Mouse (Mus musculus) hematopoietic stem cell, adult 5-6 weeks (primary cell): ENCODE measurements around the gene Hexim2. TPM values are rescaled to one million over a fixed set of nuclear protein-coding genes. Genes with fewer than 3 reads are reported as not detected.

Source experiments
- ATAC-seq, 2 experiments: fragments of 125-278 bp in 1 of 2; replicated peaks in 1 of 2; 2 replicates each; pipeline ENCODE4 v1.8.0; 2016 to 2017; ENCODE audit warnings: inconsistent platforms in 2 of 2, mild to moderate bottlenecking in 2 of 2, moderate number of reproducible peaks in 2 of 2, low read depth in 1 of 2, moderate TSS enrichment in 1 of 2; ENCODE audit not compliant: low FRiP score in 2 of 2, poor library complexity in 2 of 2, severe bottlenecking in 2 of 2, insufficient read depth in 1 of 2, low TSS enrichment in 1 of 2
- total RNA-seq: library from RNA; stranded (forward); fragments of 172-1452, 232-1000 nt; gene quantifications from 2 replicates; pipeline ENCODE4 v1.2.3, GENCODE M21; 2017

The Hexim2 gene
- total RNA-seq, 1 experiment from 2014 or later: 2.4 TPM

DNA sequence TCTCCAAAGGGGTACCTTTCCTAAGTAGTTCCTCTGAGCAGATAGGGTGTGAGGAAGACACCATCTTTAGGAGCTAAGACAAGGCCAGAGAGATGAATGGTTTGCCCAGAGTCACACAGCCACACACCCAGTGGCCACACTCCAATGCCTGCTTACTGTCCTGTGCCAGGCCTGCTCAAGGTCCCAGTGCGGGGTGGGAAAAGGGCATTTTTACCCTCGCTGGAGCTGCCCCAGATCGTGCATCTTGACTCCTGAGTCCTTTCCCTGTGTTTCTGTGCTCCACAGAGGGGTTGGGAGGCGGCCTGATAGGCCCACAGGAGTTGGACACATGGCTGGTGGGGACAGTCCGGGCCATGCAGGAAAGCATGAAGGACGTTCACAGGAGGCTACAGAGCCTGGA, 26.4 kb upstream of the Hexim2 start:
- ATAC-seq: no peak

DNA sequence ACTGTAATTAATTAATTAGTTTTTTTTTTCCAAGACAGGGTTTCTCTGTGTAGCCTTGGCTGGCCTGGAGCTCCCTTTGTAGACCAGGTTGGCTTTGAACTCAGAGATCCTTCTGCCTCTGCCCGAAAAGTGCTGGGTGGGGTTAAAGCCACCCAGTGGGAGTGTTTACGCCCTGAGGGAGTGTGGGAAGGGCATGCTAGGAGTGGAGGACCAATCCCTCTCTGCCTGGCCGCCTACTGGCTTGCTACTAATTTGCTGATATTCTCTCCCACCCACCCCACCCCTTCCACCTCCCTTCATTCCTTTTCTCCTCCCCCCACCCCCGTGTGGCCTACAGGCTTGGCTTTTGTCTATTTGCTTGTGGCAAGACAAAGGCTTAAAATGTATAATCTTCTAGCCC, 25.8 kb upstream of the Hexim2 start:
- no peak for ATAC-seq

DNA sequence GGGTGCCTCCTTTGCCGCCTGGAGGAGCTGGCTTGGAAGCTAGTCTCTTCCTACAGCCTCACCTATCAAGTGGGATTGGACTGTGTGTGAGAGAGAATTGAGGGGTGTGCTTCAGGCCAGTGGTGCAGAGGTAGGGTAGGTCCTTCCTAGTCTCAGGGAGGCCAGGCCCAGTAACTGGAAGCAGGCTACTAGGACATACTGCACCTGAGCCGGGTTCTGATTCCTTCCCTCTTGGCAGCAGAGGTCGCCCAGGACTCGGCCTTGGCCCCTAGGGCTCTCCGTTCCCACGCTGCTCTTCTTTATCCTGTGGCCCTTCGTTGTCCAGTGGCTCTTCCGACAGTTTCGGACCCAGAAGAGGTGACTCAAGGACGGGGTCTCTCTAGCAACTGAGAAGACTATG, 20.9 kb upstream of the Hexim2 start:
- no peak for ATAC-seq

DNA sequence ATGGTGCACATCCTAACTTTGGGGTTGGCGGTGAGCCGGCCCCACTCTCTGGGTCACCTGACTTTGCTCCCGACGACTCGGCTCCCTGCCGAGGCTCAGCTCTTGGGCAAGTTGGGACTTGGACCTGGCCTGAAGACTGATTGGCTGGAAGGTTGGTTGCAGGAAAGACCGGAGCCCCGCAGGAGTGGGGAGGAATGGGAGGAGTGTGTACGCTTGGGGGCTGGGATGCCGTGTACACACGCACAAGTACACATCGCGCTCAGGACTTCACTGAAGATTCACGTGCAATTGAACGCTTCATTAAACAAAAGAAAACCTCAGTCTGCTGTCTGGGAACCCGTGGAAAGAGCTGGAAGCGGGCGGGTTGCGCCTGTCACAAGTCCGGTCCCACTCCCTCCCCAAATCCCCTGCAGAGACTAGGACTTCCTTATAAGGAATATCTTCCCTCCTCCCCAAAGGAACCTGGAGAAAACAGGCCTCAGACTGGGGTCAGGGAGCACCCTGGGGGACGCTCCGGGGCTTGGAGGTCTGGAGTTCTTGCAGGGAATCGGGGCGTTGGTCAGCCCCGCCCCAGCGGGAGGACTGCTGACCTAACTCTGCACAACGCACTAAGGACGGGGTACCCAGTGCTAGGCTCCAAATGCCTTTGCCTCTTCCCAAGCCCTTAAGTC, 20.2 kb upstream of the Hexim2 start:
- ATAC-seq: no peak

DNA sequence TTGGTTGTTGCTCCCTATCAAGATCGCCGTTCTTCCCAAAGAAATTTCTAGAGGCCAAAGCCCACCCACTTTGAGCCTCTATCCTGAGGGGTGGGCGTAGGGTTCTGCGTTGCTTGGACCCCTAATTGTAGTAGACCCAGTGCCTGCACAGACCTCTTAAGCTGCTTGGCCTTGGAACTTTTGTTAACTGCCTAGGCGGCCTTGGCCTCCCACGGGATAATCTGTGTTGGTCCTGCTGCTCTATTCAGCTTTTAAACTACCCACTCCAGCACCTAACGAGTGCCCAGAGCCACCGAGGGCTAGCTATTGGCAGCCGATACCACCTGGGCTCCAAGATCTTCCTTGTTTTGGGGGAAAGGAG, 19.7 kb upstream of the Hexim2 start:
- no peak for ATAC-seq

DNA sequence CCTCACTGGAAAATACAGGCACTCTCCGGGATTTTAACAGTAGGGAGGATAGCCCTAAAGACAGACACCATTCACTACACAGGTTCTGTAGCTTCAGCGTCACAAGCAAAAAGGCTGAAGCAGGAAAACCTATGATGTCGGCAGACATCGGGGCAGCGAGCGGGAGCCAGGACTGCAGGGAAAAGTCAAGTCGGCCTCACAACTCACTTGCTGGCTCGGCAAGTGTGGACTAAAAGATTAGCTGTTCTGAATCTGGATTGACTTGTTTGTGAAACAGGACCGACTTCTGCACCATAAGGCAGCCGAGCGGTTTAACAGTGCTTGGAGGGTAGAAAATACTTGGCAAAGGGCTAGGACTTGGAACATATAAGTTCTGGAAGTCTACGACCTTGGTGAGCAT, 19.2 kb upstream of the Hexim2 start:
- ATAC-seq: no peak

DNA sequence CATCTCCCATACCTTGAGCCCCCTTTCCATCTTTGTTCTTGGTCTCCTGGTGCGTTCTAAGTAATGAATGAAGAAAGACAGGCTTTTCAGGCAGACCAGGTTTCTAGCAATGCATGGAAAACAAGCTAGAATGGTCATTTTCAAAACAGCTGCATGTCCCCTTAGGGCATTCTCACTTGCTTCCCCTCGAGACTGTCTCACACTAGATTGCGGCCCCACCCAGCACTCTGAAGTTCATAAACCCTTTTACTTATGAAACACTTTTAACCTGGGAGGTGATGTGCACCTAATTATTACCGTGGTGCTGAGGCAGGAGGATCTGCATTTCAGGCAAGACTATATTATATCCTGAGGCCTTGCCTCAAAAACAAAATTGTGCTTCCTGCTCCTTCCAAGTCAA, 18.5 kb upstream of the Hexim2 start:
- ATAC-seq: no peak

DNA sequence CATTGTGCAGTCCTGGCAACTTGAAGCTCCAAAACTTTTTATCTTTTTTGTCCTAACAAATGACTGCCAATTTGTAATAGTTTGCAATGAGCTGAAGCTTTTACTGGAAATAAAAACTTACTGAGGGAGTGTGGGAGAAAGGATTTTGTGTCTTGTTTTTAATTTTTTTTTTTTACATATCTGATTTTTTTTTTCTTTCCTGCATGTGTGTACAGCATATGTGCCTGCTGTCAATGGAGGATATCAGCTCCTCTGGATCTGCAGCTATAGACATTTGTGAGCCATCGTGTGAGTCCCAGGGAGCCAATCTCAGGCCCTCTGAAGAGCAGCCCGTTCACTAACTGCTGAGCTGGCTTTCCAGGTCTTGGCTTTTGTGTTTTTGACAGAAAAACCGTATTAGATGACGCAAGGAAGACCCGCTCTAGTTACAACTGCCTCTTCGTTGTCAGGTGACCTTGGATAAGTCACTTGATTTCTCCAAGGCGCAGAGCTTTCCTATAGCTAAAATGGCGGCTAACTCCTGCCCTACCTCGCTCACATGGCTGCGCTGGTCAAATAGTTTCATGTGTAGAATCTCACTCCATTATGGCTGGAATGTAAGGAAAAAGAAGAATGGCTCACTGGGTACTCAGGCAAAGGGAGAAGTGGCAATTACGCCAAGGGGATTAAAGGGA, 17.8 kb upstream of the Hexim2 start:
- ATAC-seq: no peak

DNA sequence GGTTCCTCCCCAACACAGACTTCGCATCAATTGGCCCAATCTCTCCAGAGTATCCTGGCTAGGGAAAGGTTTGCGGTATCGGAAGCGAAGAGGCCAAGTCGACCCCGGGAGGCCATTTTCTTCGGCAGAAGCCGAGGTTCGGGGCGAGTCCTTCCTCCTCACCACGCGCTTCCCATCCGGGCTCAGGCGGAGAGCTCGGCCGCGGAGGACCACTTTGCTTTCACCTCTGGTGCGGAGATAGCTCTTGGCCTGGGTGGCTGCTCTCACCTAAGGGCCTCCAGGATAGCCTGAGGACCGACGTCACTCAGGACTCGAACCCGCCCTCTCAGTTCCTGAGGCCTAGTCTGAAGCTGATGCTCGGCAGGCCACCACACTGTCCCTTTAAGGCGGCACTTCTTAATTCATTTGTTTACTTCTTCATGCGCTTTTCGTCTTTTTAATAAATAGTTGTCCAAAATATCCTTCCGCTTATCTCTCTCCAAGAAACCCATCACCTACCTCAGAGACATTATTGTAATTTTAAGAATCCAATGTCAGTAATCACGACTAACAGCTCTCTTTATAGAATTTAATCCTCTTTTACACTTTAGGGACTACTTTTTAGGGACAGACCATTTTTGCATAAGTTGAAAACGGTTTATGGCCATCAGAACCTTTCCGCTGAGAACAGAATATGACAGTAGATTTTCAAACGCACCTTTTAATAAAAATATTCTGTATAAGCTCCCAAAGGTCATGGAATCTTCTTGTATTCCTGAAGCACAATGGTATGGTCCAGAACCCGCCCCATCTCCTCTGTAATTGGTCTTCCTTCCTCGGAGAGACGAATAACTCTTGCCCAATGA, 16.8 kb upstream of the Hexim2 start:
- ATAC-seq: peak; percentile 37 to 40

DNA sequence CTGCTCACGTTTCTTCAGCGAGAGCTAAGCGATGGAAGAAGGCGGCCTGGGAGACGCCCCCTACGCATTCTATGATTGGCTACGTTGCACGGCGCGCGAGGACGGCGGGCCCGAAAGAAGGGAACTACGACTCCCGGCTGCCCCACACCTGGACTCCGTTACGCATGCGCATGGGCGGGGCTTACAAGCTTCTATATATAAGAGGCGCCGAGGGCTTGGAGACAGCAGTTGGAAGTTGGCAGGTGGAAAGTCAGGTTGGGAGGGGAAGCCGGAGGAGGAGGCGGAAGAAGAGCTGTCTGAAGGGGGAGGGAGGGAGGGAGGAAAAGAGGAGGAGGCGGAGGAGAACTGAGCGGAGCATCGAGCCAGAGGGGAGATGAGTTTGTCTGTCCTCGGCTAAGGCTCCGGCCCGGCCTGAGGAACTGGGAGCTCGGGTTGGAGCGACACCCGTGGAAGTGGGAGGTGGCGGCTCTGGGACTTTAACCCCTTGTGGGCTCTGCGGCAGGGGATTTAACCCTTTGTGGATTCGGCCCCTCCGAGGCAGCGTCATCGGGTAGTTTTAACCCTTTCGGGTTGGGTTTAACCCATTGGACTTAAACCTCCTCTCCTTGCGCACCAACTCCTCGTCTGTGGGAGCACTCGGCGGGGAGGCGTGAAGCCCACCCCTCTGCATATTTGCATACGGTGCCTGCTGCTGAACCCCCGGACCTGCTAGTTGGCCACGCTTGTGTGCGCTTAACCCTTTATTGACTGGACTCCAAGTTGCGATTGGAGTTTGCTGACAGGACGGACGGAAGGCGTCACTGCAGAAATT, 16.0 kb upstream of the Hexim2 start, which contains the start of gene Hexim1:
Gene Hexim1, plus strand, starts transcription at position 224 of the 811 bp plus-strand sequence.
- peak; percentile 90 to 92 for ATAC-seq

DNA sequence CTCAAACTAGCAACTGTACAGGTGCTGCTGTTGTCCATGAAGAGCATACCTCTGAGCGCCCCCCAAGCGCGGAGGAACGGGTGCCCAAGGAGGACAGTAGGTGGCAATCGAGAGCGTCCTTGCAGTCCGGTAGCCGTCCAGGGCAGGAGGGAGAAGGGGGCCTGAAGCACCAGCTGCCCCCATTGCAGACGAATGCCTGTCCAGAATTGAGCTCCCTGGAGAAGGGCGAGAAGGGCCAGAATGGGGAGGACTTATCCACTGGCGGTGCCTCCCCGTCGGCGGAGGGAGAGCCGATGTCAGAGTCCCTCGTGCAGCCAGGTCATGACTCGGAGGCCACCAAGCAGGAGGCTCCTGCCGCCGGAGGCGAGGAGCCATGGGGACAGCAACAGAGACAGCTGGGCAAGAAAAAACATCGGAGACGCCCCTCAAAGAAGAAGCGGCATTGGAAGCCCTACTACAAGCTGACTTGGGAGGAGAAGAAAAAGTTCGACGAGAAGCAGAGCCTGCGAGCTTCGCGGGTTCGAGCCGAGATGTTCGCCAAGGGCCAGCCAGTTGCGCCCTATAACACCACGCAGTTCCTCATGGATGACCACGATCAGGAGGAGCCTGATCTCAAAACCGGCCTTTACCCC, 15.2 kb upstream of the Hexim2 start:
- ATAC-seq: peak in 1 of 2 experiments; percentile 22; a peak in 3 of 4 replicates

DNA sequence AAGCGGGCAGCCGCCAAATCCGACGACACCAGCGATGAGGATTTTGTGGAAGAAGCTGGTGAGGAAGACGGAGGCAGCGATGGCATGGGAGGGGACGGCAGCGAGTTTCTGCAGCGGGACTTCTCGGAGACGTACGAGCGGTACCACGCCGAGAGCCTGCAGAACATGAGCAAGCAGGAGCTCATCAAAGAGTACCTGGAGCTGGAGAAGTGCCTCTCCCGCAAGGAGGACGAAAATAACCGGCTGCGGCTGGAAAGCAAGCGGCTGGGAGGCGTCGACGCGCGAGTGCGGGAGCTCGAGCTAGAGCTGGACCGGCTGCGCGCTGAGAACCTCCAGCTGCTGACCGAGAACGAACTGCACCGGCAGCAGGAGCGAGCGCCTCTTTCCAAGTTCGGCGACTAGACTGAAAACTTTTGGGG, 14.6 kb upstream of the Hexim2 start:
- no peak for ATAC-seq

DNA sequence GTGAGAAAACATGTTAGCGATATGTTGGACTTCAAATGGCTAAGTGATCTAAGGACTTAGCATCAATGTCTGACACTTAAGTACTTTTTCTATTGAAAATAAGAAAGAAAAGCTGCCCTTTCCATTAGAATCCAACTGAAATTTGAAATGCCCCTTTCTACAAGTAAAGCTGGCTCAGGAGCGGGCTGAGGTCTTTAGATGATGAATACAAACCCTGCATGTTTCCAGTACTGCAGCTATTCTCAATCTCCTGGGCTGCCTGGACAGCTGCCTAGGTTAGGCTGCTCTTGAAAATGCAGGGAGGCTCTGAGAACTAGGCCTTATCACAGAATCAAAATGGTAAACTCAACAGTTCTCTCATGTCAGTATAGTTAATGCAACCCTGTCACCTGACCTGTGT, 13.4 kb upstream of the Hexim2 start:
- ATAC-seq: no peak

DNA sequence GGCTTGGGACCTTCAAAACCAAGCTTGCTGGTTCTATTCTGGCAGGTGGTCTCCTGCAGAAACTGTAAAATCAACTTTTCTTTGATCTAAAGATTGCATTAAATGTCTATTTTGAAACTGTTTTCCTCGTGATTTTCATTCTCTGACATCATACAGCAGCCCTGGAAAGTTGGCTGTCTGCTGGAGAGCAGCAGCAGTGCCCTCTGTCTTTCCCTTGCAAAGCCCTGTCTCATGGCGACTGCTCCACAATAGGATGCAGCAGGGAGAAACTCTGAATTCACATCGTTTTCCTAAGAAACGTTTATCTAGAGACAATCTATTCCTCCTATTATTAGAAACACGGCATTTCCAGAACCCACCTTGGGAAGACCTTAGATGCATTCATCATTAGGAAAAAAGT, 12.6 kb upstream of the Hexim2 start:
- no peak for ATAC-seq

DNA sequence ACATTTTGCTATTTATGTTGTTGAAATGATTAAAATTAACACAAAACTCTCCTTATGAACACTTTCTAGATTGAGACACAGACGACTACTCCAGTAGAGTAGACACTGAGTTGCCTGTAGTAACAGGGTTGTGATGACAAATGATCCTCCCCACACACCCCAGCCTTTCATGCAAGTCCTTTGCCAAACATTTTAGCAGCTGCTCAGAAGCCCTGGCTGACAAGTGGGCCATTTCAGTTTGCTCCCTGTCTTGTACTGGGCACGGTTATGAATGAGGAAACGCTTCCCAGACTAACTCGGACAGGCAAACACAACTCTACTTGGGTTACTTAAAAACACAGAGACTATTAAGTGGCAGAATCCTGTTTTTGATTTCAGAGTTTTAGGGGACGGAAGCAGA, 11.9 kb upstream of the Hexim2 start:
- ATAC-seq: no peak

DNA sequence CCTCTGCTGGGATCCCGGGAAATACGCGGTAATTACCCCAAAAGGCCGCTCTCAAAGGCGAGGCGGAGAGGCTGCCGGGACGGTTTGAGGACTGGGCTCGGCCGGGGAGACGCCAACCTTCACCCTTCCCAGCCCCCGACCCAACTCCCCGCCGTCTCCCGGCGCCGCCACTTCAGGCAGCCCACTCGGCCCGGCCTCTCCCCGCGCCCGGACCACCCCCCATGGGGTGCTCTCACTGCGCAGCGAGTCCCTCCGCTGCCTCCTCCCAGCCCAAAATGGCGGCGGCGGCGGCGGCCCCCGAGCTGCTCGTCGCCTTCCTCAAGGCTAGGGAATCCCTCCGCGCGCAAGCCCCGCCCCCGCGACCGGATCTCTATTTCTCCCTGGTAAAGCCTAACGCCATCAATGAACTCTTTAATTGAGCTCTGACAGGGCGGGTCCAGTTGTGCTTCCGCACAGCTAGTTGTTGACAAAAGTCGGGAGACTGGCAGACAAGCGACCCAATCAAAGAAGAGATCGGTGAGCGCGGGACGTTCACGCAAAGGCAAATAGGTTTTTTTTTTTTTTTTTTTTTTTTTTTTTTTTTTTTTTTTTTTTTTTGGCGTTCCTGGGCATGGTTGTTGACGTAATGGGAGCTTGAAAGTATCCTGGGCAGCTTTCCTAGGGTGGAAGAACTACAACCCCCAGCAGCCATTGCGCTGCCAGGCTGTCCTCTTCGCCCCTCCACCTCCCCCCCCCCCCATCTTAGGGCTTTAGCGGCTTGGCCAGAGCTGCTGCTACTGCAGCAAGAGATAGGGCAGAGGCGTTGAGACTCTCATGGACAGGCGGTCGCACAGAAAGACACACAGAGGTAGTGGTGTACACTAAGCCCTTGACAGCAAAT, 587 bp downstream of the Hexim2 start:
- ATAC-seq: peak; percentile 92 to 94
